Mouse (Mus musculus) cerebellum, adult 2 months (tissue): ENCODE measurements at regions not wholly inside any gene's neighbourhood (a gene's known extent, or its start where the extent isn't known, plus 50 kb on each side); places are given as distances from the start of the nearest gene placed in this dataset.

Experiments used
- CTCF ChIP-seq: fragments of 200-500 bp; IDR thresholded peaks from 2 replicates; pipeline ENCODE4 v1.5.1; 2011; ENCODE audit warnings: low read depth, mild to moderate bottlenecking, control low read depth, low read length, moderate library complexity, borderline replicate concordance; ENCODE audit not compliant: insufficient read depth
- POLR2A ChIP-seq: fragments of 200-500 bp; IDR thresholded peaks from 2 replicates; pipeline ENCODE4 v1.6.1; 2011; ENCODE audit warnings: low read length, control low read depth, borderline replicate concordance; ENCODE audit not compliant: insufficient read depth

GRCm38 (mm10) chr16:50036296-50036734 lies 236.0 kb downstream of the Cd47 start:
- TF ChIP-seq POLR2A, result no peak
- TF ChIP-seq CTCF, result peak; percentile 21; the same call in 1 of the 2 replicates
